Mouse (Mus musculus): ENCODE results near the gene Gpc2. TPM values are rescaled to one million over a fixed set of nuclear protein-coding genes. Genes with fewer than 3 reads are reported as not detected.

Gene Gpc2
- polyA plus RNA-seq (2012; ENCODE audit: insufficient read depth, insufficient read length, low replicate concordance, missing spikeins) = not detected in 2 replicates

GRCm38 (mm10) chr5:138279585-138280424, at the start of gene Gpc2, which contains the start of the genes Gm43720 and Stag3:
Gene Gpc2, minus strand, starts transcription at chr5:138280005.
Gene Gm43720, minus strand, starts transcription at chr5:138279958.
Gene Stag3, plus strand, starts transcription at chr5:138280240.
- under 1% methylated on average over 56 of the region's 56 CpGs for WGBS
- Histone ChIP-seq H3K27ac (ENCODE audit: insufficient read depth, low read depth, low read length) (no peak within 1 kb of the TSS), H3K4me3 (ENCODE audit: insufficient read depth, low read depth, low read length) (peak within 1 kb of the TSS; percentile 48), H3K4me1 (ENCODE audit: control insufficient read depth, insufficient read depth, low read length) (peaks cover 16% of the 10 kb centered on the region)
- TF ChIP-seq CTCF (IDR thresholded peaks at IDR 0.05; ENCODE audit: insufficient read depth, low read depth, low read length) (no peak), POLR2A (IDR thresholded peaks at IDR 0.05; ENCODE audit: insufficient read depth, low read depth, low read length) (no peak)

- TF ChIP-seq POLR2A (IDR thresholded peaks at IDR 0.05; ENCODE audit: insufficient read depth, low read depth, low read length) = no peak
- TF ChIP-seq CTCF (IDR thresholded peaks at IDR 0.05; ENCODE audit: insufficient read depth, low read depth, low read length) = no peak
- no peaks in the 10 kb centered on the region for H3K4me1 ChIP-seq (ENCODE audit: control insufficient read depth, insufficient read depth, low read length)
- no peak overlapping the region for H3K4me3 ChIP-seq (ENCODE audit: insufficient read depth, low read depth, low read length)
- WGBS = 93% methylated on average over 3 of the region's 3 CpGs
- no peak overlapping the region for H3K27ac ChIP-seq (ENCODE audit: insufficient read depth, low read depth, low read length)
These were observed 33.0 kb upstream of the Gpc2 start for GRCm38 (mm10) chr5:138312795-138313194.

GRCm38 (mm10) chr5:138299613-138300012, 19.8 kb upstream of the Gpc2 start:
- Histone ChIP-seq H3K4me3 (ENCODE audit: insufficient read depth, low read depth, low read length) (no peak overlapping the region), H3K27ac (ENCODE audit: insufficient read depth, low read depth, low read length) (no peak overlapping the region), H3K4me1 (ENCODE audit: control insufficient read depth, insufficient read depth, low read length) (no peaks in the 10 kb centered on the region)
- TF ChIP-seq CTCF (IDR thresholded peaks at IDR 0.05; ENCODE audit: insufficient read depth, low read depth, low read length) = no peak
- no peak for TF ChIP-seq POLR2A (IDR thresholded peaks at IDR 0.05; ENCODE audit: insufficient read depth, low read depth, low read length)
- WGBS = 95% methylated on average over 2 of the region's 2 CpGs

GRCm38 (mm10) chr5:138294158-138294557, 14.4 kb upstream of the Gpc2 start:
- TF ChIP-seq CTCF (IDR thresholded peaks at IDR 0.05; ENCODE audit: insufficient read depth, low read depth, low read length) (no peak), POLR2A (IDR thresholded peaks at IDR 0.05; ENCODE audit: insufficient read depth, low read depth, low read length) (no peak)
- H3K4me1 ChIP-seq (ENCODE audit: control insufficient read depth, insufficient read depth, low read length) = no peaks in the 10 kb centered on the region
- no peak overlapping the region for H3K27ac ChIP-seq (ENCODE audit: insufficient read depth, low read depth, low read length)
- H3K4me3 ChIP-seq (ENCODE audit: insufficient read depth, low read depth, low read length) = no peak overlapping the region

GRCm38 (mm10) chr5:138291638-138292037, 11.8 kb upstream of the Gpc2 start:
- TF ChIP-seq CTCF (IDR thresholded peaks at IDR 0.05; ENCODE audit: insufficient read depth, low read depth, low read length) (no peak), POLR2A (IDR thresholded peaks at IDR 0.05; ENCODE audit: insufficient read depth, low read depth, low read length) (no peak)
- Histone ChIP-seq H3K27ac (ENCODE audit: insufficient read depth, low read depth, low read length) (no peak overlapping the region), H3K4me1 (ENCODE audit: control insufficient read depth, insufficient read depth, low read length) (no peaks in the 10 kb centered on the region), H3K4me3 (ENCODE audit: insufficient read depth, low read depth, low read length) (no peak overlapping the region)
- 86% methylated on average over 1 of the region's 1 CpGs for WGBS

GRCm38 (mm10) chr5:138287861-138288260, 8.1 kb upstream of the Gpc2 start:
- Histone ChIP-seq H3K27ac (ENCODE audit: insufficient read depth, low read depth, low read length) (no peak overlapping the region), H3K4me3 (ENCODE audit: insufficient read depth, low read depth, low read length) (no peak overlapping the region), H3K4me1 (ENCODE audit: control insufficient read depth, insufficient read depth, low read length) (no peaks in the 10 kb centered on the region)
- TF ChIP-seq CTCF (IDR thresholded peaks at IDR 0.05; ENCODE audit: insufficient read depth, low read depth, low read length) = no peak
- no peak for TF ChIP-seq POLR2A (IDR thresholded peaks at IDR 0.05; ENCODE audit: insufficient read depth, low read depth, low read length)
- 79% methylated on average over 3 of the region's 3 CpGs for WGBS

GRCm38 (mm10) chr5:138283540-138283939, 3.7 kb upstream of the Gpc2 start:
- H3K4me3 ChIP-seq (ENCODE audit: insufficient read depth, low read depth, low read length) = no peak overlapping the region

GRCm38 (mm10) chr5:138281798-138282197, 2.0 kb upstream of the Gpc2 start:
- no peak overlapping the region for H3K27ac ChIP-seq (ENCODE audit: insufficient read depth, low read depth, low read length)
- H3K4me1 ChIP-seq (ENCODE audit: control insufficient read depth, insufficient read depth, low read length) = peaks cover 7% of the 10 kb centered on the region
- no peak overlapping the region for H3K4me3 ChIP-seq (ENCODE audit: insufficient read depth, low read depth, low read length)
- TF ChIP-seq POLR2A (IDR thresholded peaks at IDR 0.05; ENCODE audit: insufficient read depth, low read depth, low read length) (no peak), CTCF (IDR thresholded peaks at IDR 0.05; ENCODE audit: insufficient read depth, low read depth, low read length) (no peak)
- 88% methylated on average over 2 of the region's 2 CpGs for WGBS

More at GRCm38 (mm10) chr5:138283540-138283939, 3.7 kb upstream of the Gpc2 start:
- H3K27ac ChIP-seq (ENCODE audit: insufficient read depth, low read depth, low read length) = no peak overlapping the region
- WGBS = 67% methylated on average over 1 of the region's 1 CpGs
- TF ChIP-seq POLR2A (IDR thresholded peaks at IDR 0.05; ENCODE audit: insufficient read depth, low read depth, low read length) (no peak), CTCF (IDR thresholded peaks at IDR 0.05; ENCODE audit: insufficient read depth, low read depth, low read length) (no peak)
- H3K4me1 ChIP-seq (ENCODE audit: control insufficient read depth, insufficient read depth, low read length) = peaks cover 7% of the 10 kb centered on the region

GRCm38 (mm10) chr5:138280829-138281228, 1.0 kb upstream of the Gpc2 start:
- H3K4me3 ChIP-seq (ENCODE audit: insufficient read depth, low read depth, low read length) = no peak overlapping the region
- H3K4me1 ChIP-seq (ENCODE audit: control insufficient read depth, insufficient read depth, low read length) = peaks cover 8% of the 10 kb centered on the region
- no peak overlapping the region for H3K27ac ChIP-seq (ENCODE audit: insufficient read depth, low read depth, low read length)
- TF ChIP-seq CTCF (IDR thresholded peaks at IDR 0.05; ENCODE audit: insufficient read depth, low read depth, low read length) (no peak), POLR2A (IDR thresholded peaks at IDR 0.05; ENCODE audit: insufficient read depth, low read depth, low read length) (no peak)
- WGBS = 95% methylated on average over 15 of the region's 15 CpGs

Data from olfactory bulb, adult 2 months (tissue).